Mouse (Mus musculus) testis, adult 2 months (tissue): ENCODE measurements at regions not wholly inside any gene's neighbourhood (a gene's known extent, or its start where the extent isn't known, plus 50 kb on each side); places are given as distances from the start of the nearest gene placed in this dataset.

ENCODE experiments used
- CTCF ChIP-seq: fragments of 200-500 bp; IDR thresholded peaks from 2 replicates; pipeline ENCODE4 v1.5.1; 2012; ENCODE audit warnings: low read depth, mild to moderate bottlenecking, inconsistent platforms, low read length, moderate library complexity; ENCODE audit not compliant: control insufficient read depth, insufficient read depth, insufficient replicate concordance
- POLR2A ChIP-seq: fragments of 200-500 bp; IDR thresholded peaks from 2 replicates; pipeline ENCODE4 v1.6.1; 2012; ENCODE audit warnings: low read depth, mild to moderate bottlenecking, inconsistent platforms, low read length, moderate library complexity; ENCODE audit not compliant: control insufficient read depth

- TF ChIP-seq CTCF (no peak), POLR2A (no peak)
Observed at GRCm38 (mm10) chr8:89239626-89240025, 195.7 kb upstream of the Sall1 start.
